Mouse (Mus musculus) erythroblast, embryonic 14.5 days (primary cell): ENCODE data around the gene Lmf2.

ENCODE experiments used
- GATA1 ChIP-seq: IDR thresholded peaks from 2 replicates; pipeline ENCODE4 v1.6.1; 2012; ENCODE audit warnings: low read length, inconsistent platforms, mixed read lengths
- TAL1 ChIP-seq: IDR thresholded peaks from 3 replicates; pipeline ENCODE4 v1.6.1; 2012; ENCODE audit warnings: low read length, inconsistent platforms, mixed read lengths

DNA sequence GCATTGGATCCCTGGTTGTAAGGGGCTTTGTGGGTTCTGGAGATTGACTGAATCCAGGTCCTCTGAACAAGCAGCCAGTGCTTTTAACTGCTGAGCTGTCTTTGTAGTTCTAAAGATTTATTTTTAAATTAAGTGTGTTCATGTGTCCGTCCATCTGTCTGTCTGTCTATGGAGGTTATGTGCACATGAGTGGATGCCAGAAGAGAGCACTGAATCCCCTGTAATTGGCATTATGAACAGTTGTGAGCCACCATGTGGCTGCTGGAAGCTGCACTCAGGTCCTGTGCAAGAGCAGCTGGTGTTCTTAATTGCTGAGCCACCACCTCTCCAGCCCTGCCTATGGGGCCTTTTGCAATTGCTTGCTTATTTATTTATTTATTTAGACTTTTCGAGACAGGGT, 42.7 kb upstream of the Lmf2 start:
- TF ChIP-seq GATA1 (no peak), TAL1 (no peak)
